Mouse (Mus musculus) liver, embryonic 14.5 days (tissue): ENCODE data around the gene Cited4. TPM values are rescaled to one million over a fixed set of nuclear protein-coding genes. Genes with fewer than 3 reads are reported as not detected.

Experiments
- ATAC-seq: fragments of 200-750 bp; cut with Nextera tagmentation; 2 replicates; pipeline ENCODE4 v1.8.0; 2017; ENCODE audit warnings: moderate number of reproducible peaks, mild to moderate bottlenecking, moderate library complexity; ENCODE audit not compliant: insufficient read depth
- DNase-seq, 3 experiments: peaks; one replicate each; pipeline ENCODE4 v3.0.0-alpha.2; 2012 to 2013; ENCODE audit warnings: low read depth in 3 of 3, low spot score in 3 of 3
- H3K27ac ChIP-seq: fragments of 300-500 bp; sonication (generic); 2 replicates; pipeline ENCODE4 v1.5.1; 2014; ENCODE audit warnings: moderate library complexity, mild to moderate bottlenecking, control low read depth, inconsistent platforms
- H3K27me3 ChIP-seq: fragments of 300-500 bp; sonication (generic); 2 replicates; pipeline ENCODE4 v1.6.1; 2014; ENCODE audit warnings: mild to moderate bottlenecking, low read length, moderate library complexity; ENCODE audit not compliant: control insufficient read depth, insufficient read depth
- H3K36me3 ChIP-seq: fragments of 300-500 bp; sonication (generic); replicated peaks from 2 replicates; pipeline ENCODE4 v1.6.1; 2014; ENCODE audit warnings: low read depth; ENCODE audit not compliant: control insufficient read depth, insufficient read depth
- H3K4me1 ChIP-seq, 2 experiments: fragments of 200-500 bp in 1 of 2; fragments of 300-500 bp in 1 of 2; sonication (generic) in 1 of 2; replicated peaks; 2 replicates each; pipeline ENCODE4 v1.6.1; 2012 to 2014; ENCODE audit warnings: antibody characterized with exemption in 1 of 2, inconsistent platforms in 1 of 2, low read length in 1 of 2; ENCODE audit not compliant: control insufficient read depth in 2 of 2, insufficient read depth in 2 of 2
- H3K4me2 ChIP-seq: fragments of 300-500 bp; sonication (generic); 2 replicates; pipeline ENCODE4 v1.6.1; 2014; ENCODE audit warnings: low read depth, mild to moderate bottlenecking, control low read depth, moderate library complexity
- H3K4me3 ChIP-seq, 2 experiments: fragments of 200-500 bp in 1 of 2; fragments of 300-500 bp in 1 of 2; sonication (generic) in 1 of 2; 2 replicates each; pipeline ENCODE4 v1.5.1; 2012 to 2014; ENCODE audit warnings: low read depth in 2 of 2, low read length in 2 of 2, mild to moderate bottlenecking in 2 of 2, control low read depth in 1 of 2, inconsistent platforms in 1 of 2, moderate library complexity in 1 of 2; ENCODE audit not compliant: insufficient read depth in 1 of 2
- H3K9ac ChIP-seq: fragments of 300-500 bp; sonication (generic); replicated peaks from 2 replicates; pipeline ENCODE4 v1.6.1; 2014; ENCODE audit warnings: mild to moderate bottlenecking, control low read depth, moderate library complexity
- H3K9me3 ChIP-seq: fragments of 300-500 bp; sonication (generic); 2 replicates; pipeline ENCODE4 v1.6.1; 2016; ENCODE audit warnings: low read length, mixed read lengths; ENCODE audit not compliant: control insufficient read depth
- CTCF ChIP-seq: IDR thresholded peaks from 2 replicates; pipeline ENCODE4 v1.5.1; 2016; ENCODE audit warnings: antibody characterized with exemption, low read depth, control low read depth
- EP300 ChIP-seq: IDR thresholded peaks from 2 replicates; pipeline ENCODE4 v1.6.1; 2016; ENCODE audit warnings: antibody characterized with exemption, low read depth
- WGBS: fragments of 180-500 bp; shearing (Covaris S2); extraction: QIAGEN DNeasy Blood & Tissue Kit; methylation state at CpG from one replicate; pipeline ENCODE4 v1.1.7; 2014; ENCODE audit not compliant: insufficient replicate concordance; 5-methylcytosine and 5-hydroxymethylcytosine counted together
- polyA plus RNA-seq, 2 experiments: library from polyadenylated mRNA; depleted of rRNA in 1 of 2; stranded (reverse) in 1 of 2; unstranded in 1 of 2; fragments of >200 nt; fragmentation: Nextera tagmentation in 1 of 2; extraction: Ambion mirVana in 1 of 2; gene quantifications; 2 replicates each; pipeline versions ENCODE4 v1.2.1 to v1.2.3; 2012 to 2014

Cited4 gene
- polyA plus RNA-seq, 2 experiments = 76.6 to 79.1 TPM

GRCm38 (mm10) chr4:120701180-120701579 is 34.8 kb downstream of the Cited4 start:
- H3K9ac ChIP-seq = no peak overlapping the region
- peaks cover 19% of the 10 kb centered on the region for H3K27me3 ChIP-seq
- ATAC-seq = no peak
- no peak for TF ChIP-seq CTCF
- TF ChIP-seq EP300 = no peak
- no peak overlapping the region for H3K27ac ChIP-seq
- H3K9me3 ChIP-seq = no peaks in the 10 kb centered on the region
- H3K4me1 ChIP-seq = peaks cover 0 to 2% of the 10 kb centered on the region in 2 experiments; a peak in 2 of 4 replicates
- no peaks in the 10 kb centered on the region for H3K36me3 ChIP-seq
- DNase-seq = no peak
- WGBS = 68% methylated on average over 3 of the region's 3 CpGs
- no peak overlapping the region for H3K4me2 ChIP-seq
- no peak overlapping the region for H3K4me3 ChIP-seq

GRCm38 (mm10) chr4:120702056-120702455 is 35.7 kb downstream of the Cited4 start:
- Histone ChIP-seq H3K4me1 (peaks cover 0 to 2% of the 10 kb centered on the region in 2 experiments; a peak in 2 of 4 replicates), H3K36me3 (no peaks in the 10 kb centered on the region), H3K27ac (no peak overlapping the region), H3K27me3 (peaks cover 19% of the 10 kb centered on the region), H3K4me2 (no peak overlapping the region), H3K9ac (no peak overlapping the region), H3K9me3 (no peaks in the 10 kb centered on the region), H3K4me3 (no peak overlapping the region)
- DNase-seq (no peak), ATAC-seq (no peak)
- WGBS = 69% methylated on average over 8 of the region's 8 CpGs
- no peak for TF ChIP-seq EP300
- TF ChIP-seq CTCF = no peak

GRCm38 (mm10) chr4:120702511-120702910 is 36.1 kb downstream of the Cited4 start:
- H3K27ac ChIP-seq = no peak overlapping the region
- 71% methylated on average over 2 of the region's 2 CpGs for WGBS
- ATAC-seq = no peak

GRCm38 (mm10) chr4:120712236-120712635 is 45.9 kb downstream of the Cited4 start:
- no peak overlapping the region for H3K4me2 ChIP-seq
- no peak for DNase-seq
- ATAC-seq = no peak
- no peak overlapping the region for H3K4me3 ChIP-seq
- no peaks in the 10 kb centered on the region for H3K36me3 ChIP-seq
- H3K9ac ChIP-seq = no peak overlapping the region
- WGBS = 71% methylated on average over 12 of the region's 12 CpGs
- H3K9me3 ChIP-seq = no peaks in the 10 kb centered on the region
- H3K27me3 ChIP-seq = peaks cover 8% of the 10 kb centered on the region
- H3K27ac ChIP-seq = no peak overlapping the region
- peaks cover 0 to 3% of the 10 kb centered on the region in 2 experiments; a peak in 1 of 4 replicates for H3K4me1 ChIP-seq
- no peak for TF ChIP-seq CTCF
- no peak for TF ChIP-seq EP300

More at GRCm38 (mm10) chr4:120702511-120702910, 36.1 kb downstream of the Cited4 start:
- TF ChIP-seq CTCF = no peak
- no peak for TF ChIP-seq EP300
- Histone ChIP-seq H3K4me2 (no peak overlapping the region), H3K36me3 (no peaks in the 10 kb centered on the region), H3K4me3 (no peak overlapping the region), H3K4me1 (peaks cover 0 to 2% of the 10 kb centered on the region in 2 experiments; a peak in 2 of 4 replicates), H3K27me3 (peaks cover 19% of the 10 kb centered on the region), H3K9ac (no peak overlapping the region), H3K9me3 (no peaks in the 10 kb centered on the region)
- no peak for DNase-seq

- DNase-seq = no peak
- Histone ChIP-seq H3K4me1 (peaks cover 0 to 3% of the 10 kb centered on the region in 2 experiments; a peak in 1 of 4 replicates), H3K9ac (no peak overlapping the region), H3K27me3 (peaks cover 16% of the 10 kb centered on the region), H3K27ac (no peak overlapping the region), H3K4me3 (no peak overlapping the region), H3K4me2 (no peak overlapping the region), H3K36me3 (no peaks in the 10 kb centered on the region), H3K9me3 (no peaks in the 10 kb centered on the region)
- no peak for ATAC-seq
- TF ChIP-seq CTCF (no peak), EP300 (no peak)
- WGBS = 80% methylated on average over 6 of the region's 6 CpGs
These were observed 46.6 kb downstream of the Cited4 start for GRCm38 (mm10) chr4:120713021-120713420.
